Mouse (Mus musculus) kidney, embryonic 14.5 days (tissue): Measurements from ENCODE around the gene Tmem208. TPM values are rescaled to one million over a fixed set of nuclear protein-coding genes. Genes with fewer than 3 reads are reported as not detected.

Experiments used
- ATAC-seq: fragments of 200-750 bp; cut with Nextera tagmentation; 2 replicates; pipeline ENCODE4 v1.8.0; 2017; ENCODE audit warnings: moderate number of reproducible peaks, mild to moderate bottlenecking, moderate TSS enrichment, moderate library complexity; ENCODE audit not compliant: low FRiP score, low TSS enrichment
- H3K27ac ChIP-seq: fragments of 300-500 bp; sonication (generic); 2 replicates; pipeline ENCODE4 v1.5.1; 2014; ENCODE audit warnings: low read depth, mild to moderate bottlenecking, low read length, moderate library complexity, mixed read lengths
- H3K27me3 ChIP-seq: fragments of 300-500 bp; sonication (generic); 2 replicates; pipeline ENCODE4 v1.6.1; 2014; ENCODE audit warnings: mild to moderate bottlenecking, low read length; ENCODE audit not compliant: control insufficient read depth, insufficient read depth
- H3K36me3 ChIP-seq: fragments of 300-500 bp; sonication (generic); 2 replicates; pipeline ENCODE4 v1.6.1; 2014; ENCODE audit warnings: low read length, mixed read lengths; ENCODE audit not compliant: control insufficient read depth, insufficient read depth
- H3K4me1 ChIP-seq: fragments of 300-500 bp; sonication (generic); 2 replicates; pipeline ENCODE4 v1.6.1; 2014; ENCODE audit warnings: low read length, mixed read lengths; ENCODE audit not compliant: control insufficient read depth, insufficient read depth
- H3K4me2 ChIP-seq: fragments of 300-500 bp; sonication (generic); replicated peaks from 2 replicates; pipeline ENCODE4 v1.6.1; 2014; ENCODE audit warnings: low read depth, mild to moderate bottlenecking, low read length
- H3K4me3 ChIP-seq: fragments of 300-500 bp; sonication (generic); 2 replicates; pipeline ENCODE4 v1.5.1; 2014; ENCODE audit warnings: mild to moderate bottlenecking, low read length
- H3K9ac ChIP-seq: fragments of 300-500 bp; sonication (generic); 2 replicates; pipeline ENCODE4 v1.6.1; 2014; ENCODE audit warnings: low read depth, mild to moderate bottlenecking, low read length, moderate library complexity
- H3K9me3 ChIP-seq: fragments of 300-500 bp; sonication (generic); 2 replicates; pipeline ENCODE4 v1.6.1; 2016; ENCODE audit warnings: low read length; ENCODE audit not compliant: control insufficient read depth
- WGBS: fragments of 180-500 bp; shearing (Covaris S2); extraction: QIAGEN DNeasy Blood & Tissue Kit; methylation state at CpG from one replicate; pipeline ENCODE4 v1.1.7; 2014; 5-methylcytosine and 5-hydroxymethylcytosine counted together
- polyA plus RNA-seq: library from polyadenylated mRNA; unstranded; fragments of >200 nt; fragmentation: Nextera tagmentation; extraction: Ambion mirVana; gene quantifications from 2 replicates; pipeline ENCODE4 v1.2.1, GENCODE M21; 2014

Gene Tmem208
- polyA plus RNA-seq, 1 experiment from 2014 or later: 120 TPM

GRCm38 (mm10) chr8:105331931-105332330 lies 5.8 kb downstream of the Tmem208 start:
- WGBS: 92% methylated on average over 9 of the region's 9 CpGs
- ATAC-seq: no peak
- no peaks in the 10 kb centered on the region for H3K27me3 ChIP-seq
- no peak overlapping the region for H3K4me3 ChIP-seq
- H3K4me2 ChIP-seq: no peak overlapping the region
- H3K9ac ChIP-seq: no peak overlapping the region
- peaks cover 7% of the 10 kb centered on the region for H3K4me1 ChIP-seq
- H3K27ac ChIP-seq: no peak overlapping the region
- H3K9me3 ChIP-seq: no peaks in the 10 kb centered on the region
- H3K36me3 ChIP-seq: peaks cover 81% of the 10 kb centered on the region

GRCm38 (mm10) chr8:105332523-105332922 lies 6.4 kb downstream of the Tmem208 start:
- Histone ChIP-seq H3K9me3 (no peaks in the 10 kb centered on the region), H3K9ac (no peak overlapping the region), H3K27ac (no peak overlapping the region), H3K36me3 (peaks cover 87% of the 10 kb centered on the region), H3K27me3 (no peaks in the 10 kb centered on the region), H3K4me2 (no peak overlapping the region), H3K4me1 (peaks cover under 1% of the 10 kb centered on the region), H3K4me3 (no peak overlapping the region)
- 78% methylated on average over 2 of the region's 2 CpGs for WGBS
- ATAC-seq: no peak

GRCm38 (mm10) chr8:105336373-105337130 lies 10.4 kb downstream of the Tmem208 start:
- H3K9me3 ChIP-seq: no peaks in the 10 kb centered on the region
- H3K4me3 ChIP-seq: no peak overlapping the region
- H3K4me2 ChIP-seq: no peak overlapping the region
- peaks cover 59% of the 10 kb centered on the region for H3K36me3 ChIP-seq
- ATAC-seq: no peak; the same call in 1 of the 2 replicates
- H3K27ac ChIP-seq: no peak overlapping the region
- no peaks in the 10 kb centered on the region for H3K27me3 ChIP-seq
- no peak overlapping the region for H3K9ac ChIP-seq
- peaks cover 10% of the 10 kb centered on the region; the same call in 1 of the 2 replicates for H3K4me1 ChIP-seq
- 53% methylated on average over 32 of the region's 32 CpGs for WGBS

- Histone ChIP-seq H3K9me3 (no peaks in the 10 kb centered on the region), H3K4me3 (no peak overlapping the region), H3K4me2 (no peak overlapping the region), H3K9ac (no peak overlapping the region), H3K27ac (no peak overlapping the region), H3K27me3 (no peaks in the 10 kb centered on the region), H3K4me1 (peaks cover 10% of the 10 kb centered on the region; the same call in 1 of the 2 replicates), H3K36me3 (peaks cover 45% of the 10 kb centered on the region)
- no peak for ATAC-seq
- WGBS: 23% methylated on average over 4 of the region's 4 CpGs
Observed at GRCm38 (mm10) chr8:105338992-105339391, 12.8 kb downstream of the Tmem208 start.

- Histone ChIP-seq H3K36me3 (peaks cover 35% of the 10 kb centered on the region), H3K4me2 (no peak overlapping the region), H3K4me1 (peaks cover 15% of the 10 kb centered on the region; the same call in 1 of the 2 replicates), H3K27me3 (no peaks in the 10 kb centered on the region), H3K9me3 (no peaks in the 10 kb centered on the region), H3K4me3 (no peak overlapping the region), H3K27ac (no peak overlapping the region), H3K9ac (no peak overlapping the region)
- ATAC-seq: no peak; the same call in 1 of the 2 replicates
- 76% methylated on average over 6 of the region's 6 CpGs for WGBS
Observed at GRCm38 (mm10) chr8:105339886-105340635, 13.9 kb downstream of the Tmem208 start.

- H3K9ac ChIP-seq: no peak overlapping the region
- ATAC-seq: no peak
- no peaks in the 10 kb centered on the region for H3K9me3 ChIP-seq
- H3K27me3 ChIP-seq: no peaks in the 10 kb centered on the region
- H3K4me3 ChIP-seq: no peak overlapping the region
- H3K27ac ChIP-seq: peak overlapping the region; percentile 55; the same call in 1 of the 2 replicates
- peaks cover 22% of the 10 kb centered on the region for H3K36me3 ChIP-seq
- H3K4me1 ChIP-seq: peaks cover 27% of the 10 kb centered on the region
- WGBS: 49% methylated on average over 8 of the region's 8 CpGs
- no peak overlapping the region for H3K4me2 ChIP-seq
Observed at GRCm38 (mm10) chr8:105341399-105341798, 15.2 kb downstream of the Tmem208 start.

GRCm38 (mm10) chr8:105342768-105343167 lies 16.6 kb downstream of the Tmem208 start:
- Histone ChIP-seq H3K27me3 (no peaks in the 10 kb centered on the region), H3K9ac (no peak overlapping the region), H3K4me3 (no peak overlapping the region), H3K27ac (no peak overlapping the region), H3K4me2 (no peak overlapping the region), H3K4me1 (peaks cover 31% of the 10 kb centered on the region), H3K9me3 (no peaks in the 10 kb centered on the region), H3K36me3 (peaks cover 8% of the 10 kb centered on the region; the same call in 1 of the 2 replicates)
- 83% methylated on average over 4 of the region's 4 CpGs for WGBS
- no peak for ATAC-seq

GRCm38 (mm10) chr8:105343791-105344574 lies 17.8 kb downstream of the Tmem208 start:
- Histone ChIP-seq H3K9ac (no peak overlapping the region), H3K4me1 (peaks cover 37% of the 10 kb centered on the region)

More at GRCm38 (mm10) chr8:105343791-105344574, 17.8 kb downstream of the Tmem208 start:
- no peaks in the 10 kb centered on the region for H3K9me3 ChIP-seq
- H3K4me2 ChIP-seq: no peak overlapping the region
- no peaks in the 10 kb centered on the region for H3K27me3 ChIP-seq
- H3K27ac ChIP-seq: no peak overlapping the region
- WGBS: 70% methylated on average over 8 of the region's 8 CpGs
- no peak for ATAC-seq
- H3K36me3 ChIP-seq: no peaks in the 10 kb centered on the region
- H3K4me3 ChIP-seq: no peak overlapping the region
